Mouse (Mus musculus): ENCODE measurements around the gene Ndufs1.

Gene Ndufs1

DNA sequence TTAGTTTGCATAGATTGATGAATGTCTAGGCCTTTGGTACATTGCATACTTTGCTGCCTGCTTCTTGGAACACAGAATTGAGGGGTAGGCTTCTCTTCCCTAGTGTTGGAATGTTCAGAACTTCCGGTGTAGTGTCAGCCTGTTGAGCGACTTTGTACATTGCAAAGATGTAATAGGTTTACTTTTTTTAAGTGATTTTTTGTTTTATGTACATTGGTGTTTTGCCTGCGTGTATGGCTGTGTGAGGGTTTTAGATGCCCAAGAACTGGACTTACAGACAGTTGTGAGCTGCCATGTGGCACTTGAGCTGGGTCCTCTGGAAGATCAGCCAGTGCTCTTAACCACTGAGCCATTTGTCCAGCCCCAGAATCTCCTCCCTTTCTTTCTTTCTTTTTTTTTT, 61.1 kb downstream of the Ndufs1 start:
- DNase-seq (ENCODE audit: low spot score) = no peak

DNA sequence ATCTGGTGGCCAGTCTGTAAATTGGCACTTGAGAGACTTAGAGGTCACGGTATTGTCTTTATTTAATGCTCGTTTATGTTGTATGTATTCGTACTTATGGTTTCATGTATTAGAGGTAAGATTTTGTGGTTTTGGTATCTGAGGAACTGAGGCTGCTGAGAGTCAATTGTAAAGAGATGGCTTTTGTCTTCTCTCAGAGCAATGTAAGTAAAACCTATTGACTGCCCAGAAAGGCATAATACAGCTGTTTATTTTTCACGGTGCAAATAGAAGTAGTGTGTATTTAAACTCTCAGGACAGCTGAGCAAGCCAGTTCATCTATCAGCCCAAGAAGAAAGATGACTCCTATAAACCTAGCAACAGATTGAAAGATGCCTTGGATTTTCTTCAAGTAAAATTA, 61.5 kb downstream of the Ndufs1 start:
- no peak for DNase-seq (ENCODE audit: low spot score)

DNA sequence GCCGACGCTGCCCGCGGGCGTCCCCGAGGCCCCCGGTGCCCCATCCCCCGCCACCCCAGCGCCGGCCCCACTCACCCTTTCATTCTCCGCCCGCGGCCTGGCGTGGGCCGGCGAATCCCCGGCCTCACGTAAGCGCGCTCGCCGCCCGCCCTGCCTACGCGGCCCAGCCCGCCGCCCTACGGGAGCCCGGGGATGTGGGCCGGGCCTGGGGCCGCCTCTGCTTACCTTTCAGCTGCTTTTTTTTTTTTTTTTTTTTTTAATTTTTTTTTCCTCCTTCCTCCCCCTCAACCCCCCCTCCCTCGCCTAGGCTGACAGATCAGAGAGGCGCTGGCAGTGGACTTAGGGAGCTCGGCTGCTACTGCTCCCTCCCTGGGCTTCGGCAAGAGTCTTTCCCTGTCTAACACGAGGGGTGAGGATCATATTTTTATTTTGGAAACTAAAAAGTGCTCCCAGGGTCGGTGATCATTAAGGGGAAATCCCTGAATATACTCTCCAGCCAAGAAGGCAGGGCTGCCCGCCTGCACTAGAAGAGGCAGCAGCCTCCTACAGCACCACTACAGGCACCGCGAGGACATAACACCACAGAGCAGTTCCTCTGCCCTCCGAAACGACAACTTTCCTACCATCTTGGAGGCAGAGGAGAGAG, 62.4 kb downstream of the Ndufs1 start, which contains the start of gene Ino80d:
TSS of gene Ino80d (minus strand) at position 532 of the 646 bp plus-strand sequence.
- no peak for DNase-seq (ENCODE audit: low spot score)

DNA sequence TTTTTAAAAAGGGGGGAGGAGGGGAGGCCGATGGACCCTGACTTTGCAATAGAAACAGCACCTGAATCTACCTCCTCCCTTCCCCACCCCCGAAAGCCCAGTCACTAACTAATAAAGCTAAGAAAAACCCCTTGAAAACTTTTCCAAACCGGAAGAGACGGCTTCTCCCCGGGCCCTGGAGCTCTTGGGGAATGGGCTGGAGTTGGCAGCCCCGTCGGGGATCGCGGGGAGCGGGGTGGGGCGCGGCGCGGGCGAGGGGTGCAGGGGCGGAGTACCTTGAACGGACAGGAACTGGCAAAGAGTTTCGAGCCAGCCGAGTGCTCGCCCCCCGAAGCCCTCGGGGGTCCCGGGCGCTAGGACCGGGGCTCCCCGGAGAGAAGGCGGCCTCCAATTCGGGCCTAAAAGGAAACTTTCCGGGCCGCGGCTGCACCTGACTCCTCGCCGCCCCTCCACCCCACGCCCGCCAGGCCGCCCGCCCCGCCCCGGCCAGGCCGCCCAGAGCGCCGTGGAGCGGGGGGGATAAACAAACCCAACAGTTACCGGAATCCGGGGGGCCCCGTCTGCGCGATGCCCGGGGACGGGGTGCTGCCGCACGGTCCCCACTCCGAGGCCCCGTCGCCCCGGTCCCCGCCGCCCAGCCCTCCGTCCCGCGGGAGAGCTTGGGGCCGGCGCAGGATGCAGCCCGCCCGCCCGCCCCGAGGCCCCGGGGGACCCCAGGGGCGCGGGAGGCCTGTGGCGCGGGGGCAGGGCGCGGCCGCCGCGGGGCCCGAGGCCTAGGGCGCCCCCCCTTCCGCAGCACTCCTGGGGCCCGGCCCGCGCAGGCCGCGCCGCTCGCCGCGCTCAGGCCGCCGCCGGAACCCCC, 63.1 kb downstream of the Ndufs1 start:
- DNase-seq (ENCODE audit: low spot score) = peak; percentile 24

DNA sequence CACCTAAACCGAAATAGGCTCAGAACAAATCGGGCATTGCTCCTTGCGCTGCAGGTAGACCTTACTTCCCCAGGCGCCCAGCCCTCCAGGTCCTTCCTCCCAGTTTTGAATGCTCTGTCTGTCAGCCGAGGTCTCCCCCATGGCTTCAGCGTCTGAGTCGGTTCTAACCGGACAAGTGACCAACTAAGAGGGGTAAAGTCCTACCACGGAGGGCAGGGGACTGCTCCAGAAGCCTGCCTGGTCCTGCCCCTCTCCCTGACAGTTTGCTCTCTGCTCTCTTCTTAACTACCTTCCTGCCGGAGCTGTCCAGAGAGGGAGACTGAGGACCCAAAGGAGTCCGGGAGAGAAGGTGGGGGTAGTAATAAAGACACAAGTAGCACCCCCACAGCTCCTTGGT, 63.8 kb downstream of the Ndufs1 start:
- no peak for DNase-seq (ENCODE audit: low spot score)

DNA sequence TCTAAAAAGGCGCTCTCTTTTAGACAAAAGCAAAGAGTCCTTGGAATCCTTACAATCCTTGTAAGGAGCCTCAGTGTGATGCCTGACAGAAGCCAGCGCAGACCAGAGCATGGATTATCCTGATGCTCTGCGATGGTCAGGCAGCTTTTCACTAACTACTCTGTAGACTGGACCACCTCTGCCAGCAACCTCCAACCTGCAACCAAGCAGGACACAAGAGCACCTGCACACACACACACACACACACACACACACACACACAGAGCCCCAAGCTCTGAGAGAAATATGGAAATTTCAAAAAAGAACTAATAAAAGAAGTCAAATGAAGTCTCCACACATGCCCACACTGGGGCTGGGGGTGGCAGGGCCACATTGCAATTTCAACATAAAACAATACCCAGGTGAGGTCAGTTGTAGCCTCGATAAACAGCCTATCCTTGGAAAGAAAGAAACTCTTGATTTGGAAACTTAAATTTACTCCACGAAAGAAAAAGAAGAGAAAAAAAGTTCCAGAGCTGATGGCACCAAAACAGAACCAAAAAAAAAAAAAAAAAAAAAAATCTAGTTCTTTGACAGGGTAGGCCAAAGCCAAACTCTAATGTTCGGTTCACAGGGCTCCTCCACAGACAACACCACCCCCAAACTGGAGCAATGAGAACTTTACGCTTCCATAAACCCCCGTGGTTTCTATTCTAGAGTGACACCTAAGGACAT, 64.3 kb downstream of the Ndufs1 start:
- DNase-seq (ENCODE audit: low spot score) = no peak

DNA sequence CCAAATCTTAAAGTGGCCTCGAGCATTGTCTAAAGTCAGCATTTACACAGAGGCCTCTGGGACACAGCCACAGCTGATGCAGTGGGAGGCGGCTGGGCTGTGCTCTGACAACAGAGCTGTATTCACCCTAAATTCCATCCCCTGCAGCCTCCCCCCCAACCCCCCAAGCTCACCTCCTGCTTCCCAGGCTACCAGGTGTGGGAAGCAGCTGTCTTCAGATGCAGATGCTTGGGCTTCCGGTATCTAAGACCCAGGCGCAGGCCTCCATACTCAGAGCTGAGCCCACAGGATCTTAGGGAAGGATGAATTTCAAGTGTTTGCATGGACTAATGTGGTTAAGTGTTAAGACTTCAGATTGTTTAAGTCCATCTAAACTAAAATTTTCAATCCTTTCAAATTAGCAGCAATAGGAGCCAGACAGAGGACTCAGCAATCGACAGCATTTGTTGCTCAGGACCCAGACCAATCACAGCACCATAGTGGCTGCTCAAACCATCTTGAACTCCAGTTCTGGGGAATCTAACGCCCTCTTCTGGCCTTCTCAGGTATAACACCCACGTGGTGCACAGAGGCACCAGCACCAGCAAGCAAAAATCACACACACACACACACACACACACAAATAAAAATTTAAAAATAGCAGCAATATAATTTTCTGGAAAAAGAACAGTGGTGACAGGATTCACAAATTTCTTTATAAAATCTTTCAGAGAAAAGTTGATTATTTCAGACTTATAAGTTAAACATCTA, 65.9 kb downstream of the Ndufs1 start:
- DNase-seq (ENCODE audit: low spot score) = no peak

DNA sequence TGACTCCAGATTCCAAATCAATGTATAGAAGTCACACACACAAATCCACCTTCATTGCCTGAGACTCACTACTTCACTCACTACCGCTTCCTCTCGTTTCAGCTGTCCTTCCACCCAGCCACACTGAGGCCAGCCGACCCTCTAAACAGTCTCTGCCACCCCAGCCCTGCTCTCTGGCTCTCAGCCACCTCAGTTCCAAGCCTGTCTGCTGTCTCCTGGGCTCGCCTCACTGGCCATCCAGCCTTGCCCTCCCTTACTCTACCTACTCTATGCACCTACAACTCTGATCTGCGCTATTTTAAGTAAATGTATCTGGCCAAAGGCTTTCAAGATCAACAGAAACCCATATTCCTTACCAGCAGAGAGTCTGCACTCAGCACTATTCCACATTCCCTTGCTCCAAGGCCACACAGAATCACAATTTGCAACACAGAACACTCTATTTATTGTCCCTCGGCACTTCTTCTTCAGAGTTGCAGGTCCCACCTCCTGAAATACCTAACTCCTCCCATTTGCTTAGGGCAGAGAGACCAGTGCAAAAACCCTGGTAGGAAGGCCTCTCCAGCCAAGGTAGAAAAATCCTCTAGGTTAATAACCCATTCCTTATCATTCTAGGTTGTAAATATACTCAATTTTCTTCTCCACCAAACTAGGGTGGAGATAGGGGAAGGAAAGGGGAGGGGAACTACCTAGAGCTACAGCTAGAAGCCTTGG, 68.9 kb downstream of the Ndufs1 start:
- DNase-seq (ENCODE audit: low spot score) = no peak

DNA sequence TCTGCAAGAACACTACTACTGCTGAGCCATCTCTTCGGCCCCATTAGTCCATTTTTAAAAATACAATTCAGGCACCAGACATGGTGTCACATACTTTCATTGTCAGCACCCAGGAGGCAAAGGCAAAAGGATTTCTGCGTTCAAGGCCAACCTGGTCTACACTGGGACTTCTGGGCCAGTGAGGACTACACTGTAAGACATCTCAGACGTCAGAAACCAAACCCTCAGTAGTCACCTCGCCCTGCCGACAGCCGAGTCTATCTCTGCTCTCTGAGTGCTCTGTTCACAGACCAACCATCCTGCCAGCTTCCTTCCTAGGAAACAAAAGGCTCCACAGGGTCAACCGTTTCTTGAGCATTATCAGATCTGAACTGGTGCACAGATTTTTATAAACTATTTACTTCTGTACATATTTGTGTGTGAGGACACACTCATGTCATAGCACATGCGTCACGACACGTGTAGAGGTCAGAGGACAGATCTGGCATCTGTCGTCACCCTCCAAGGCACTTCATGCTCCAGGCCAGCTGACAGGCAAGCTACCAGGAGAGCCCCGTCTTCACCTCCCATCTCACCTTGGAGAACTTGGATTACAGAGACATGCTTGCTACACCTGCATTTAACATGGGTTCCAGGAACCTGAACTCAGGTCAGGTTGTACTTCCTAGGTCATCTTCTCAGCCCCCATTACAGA, 73.7 kb downstream of the Ndufs1 start:
- no peak for DNase-seq (ENCODE audit: low spot score)

DNA sequence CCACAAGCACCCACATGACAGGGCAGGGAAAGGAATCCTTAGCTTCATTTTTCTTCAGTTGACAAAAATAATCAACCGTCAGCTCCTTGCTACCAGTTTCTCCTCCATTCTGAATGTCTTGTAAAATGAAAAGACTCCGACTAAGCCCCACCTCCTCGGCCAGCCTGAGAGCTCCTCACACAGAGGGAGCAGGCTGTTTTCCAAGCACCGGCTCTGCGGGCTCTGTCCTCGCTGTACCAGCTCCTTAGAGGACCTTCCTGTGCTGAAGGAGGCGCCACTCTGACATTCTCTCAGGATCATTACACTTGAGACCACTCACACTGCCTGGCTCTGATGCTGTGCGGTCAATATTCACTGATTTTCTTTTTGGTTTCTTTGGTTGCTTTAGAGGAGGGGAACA, 76.4 kb downstream of the Ndufs1 start:
- DNase-seq (ENCODE audit: low spot score) = no peak

DNA sequence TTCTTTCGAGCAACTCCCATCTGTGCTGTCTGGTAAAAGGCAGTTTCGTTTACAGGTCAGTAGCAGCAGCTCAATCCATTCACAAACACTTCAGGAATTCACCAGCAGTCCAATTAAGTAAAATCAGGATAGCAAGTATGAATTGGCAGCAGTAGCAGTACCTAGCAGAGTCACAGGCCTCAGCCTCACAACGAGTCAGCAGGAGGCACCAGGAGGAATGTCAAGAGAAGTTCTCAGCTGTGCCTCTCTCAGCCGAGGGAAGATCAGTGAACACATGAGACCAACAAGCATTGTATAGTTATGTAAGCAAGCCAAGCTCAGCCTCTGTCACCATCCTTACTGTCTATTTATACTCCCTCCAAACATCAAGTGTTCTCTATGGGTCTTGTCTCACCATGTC, 77.8 kb downstream of the Ndufs1 start:
- no peak for DNase-seq (ENCODE audit: low spot score)

DNA sequence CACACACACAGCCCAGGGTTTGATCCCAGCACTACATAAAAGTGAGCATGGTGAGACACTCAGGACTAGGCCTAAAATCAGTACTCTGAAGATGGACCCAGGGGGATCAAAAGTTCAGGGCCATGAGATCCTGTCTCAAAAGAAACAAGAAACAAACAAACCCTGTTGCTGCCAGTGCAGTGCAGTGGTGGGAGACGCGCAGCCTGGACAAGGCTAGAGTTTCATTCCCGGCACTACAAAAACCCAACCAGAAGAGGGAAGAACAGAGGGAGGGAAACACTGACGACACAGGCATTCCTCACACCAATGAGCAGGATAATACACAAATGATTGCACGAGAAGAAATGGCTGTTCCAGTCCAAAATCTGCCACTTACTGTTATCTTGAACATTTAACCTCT, 80.6 kb downstream of the Ndufs1 start:
- no peak for DNase-seq (ENCODE audit: low spot score)

All from urinary bladder, postnatal 10 days (tissue).